Mouse (Mus musculus): ENCODE measurements around the gene Sprr2h. TPM values are rescaled to one million over a fixed set of nuclear protein-coding genes. Genes with fewer than 3 reads are reported as not detected.

Sprr2h gene
- not detected for total RNA-seq (2023)

DNA sequence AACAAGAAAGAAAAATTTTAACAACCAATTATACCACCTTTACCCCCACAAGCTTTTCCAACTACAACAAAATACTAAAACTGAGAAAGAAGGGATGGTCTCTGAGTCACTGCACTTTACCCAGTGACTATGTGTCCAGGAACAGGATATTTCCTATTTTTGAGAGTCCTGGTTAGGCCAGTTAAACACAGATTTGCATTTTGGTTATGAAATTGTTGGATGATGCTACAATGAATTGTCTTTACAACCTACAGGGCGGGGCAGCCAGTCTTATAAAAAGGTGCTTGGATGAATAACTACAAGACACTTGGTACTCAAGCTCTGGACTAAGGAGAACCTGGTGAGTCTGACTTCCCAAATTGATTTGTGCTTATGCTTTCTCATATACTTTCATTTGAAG, at the start of gene Sprr2h:
Gene Sprr2h, plus strand, starts transcription at position 301 of the 400 bp plus-strand sequence.

DNA sequence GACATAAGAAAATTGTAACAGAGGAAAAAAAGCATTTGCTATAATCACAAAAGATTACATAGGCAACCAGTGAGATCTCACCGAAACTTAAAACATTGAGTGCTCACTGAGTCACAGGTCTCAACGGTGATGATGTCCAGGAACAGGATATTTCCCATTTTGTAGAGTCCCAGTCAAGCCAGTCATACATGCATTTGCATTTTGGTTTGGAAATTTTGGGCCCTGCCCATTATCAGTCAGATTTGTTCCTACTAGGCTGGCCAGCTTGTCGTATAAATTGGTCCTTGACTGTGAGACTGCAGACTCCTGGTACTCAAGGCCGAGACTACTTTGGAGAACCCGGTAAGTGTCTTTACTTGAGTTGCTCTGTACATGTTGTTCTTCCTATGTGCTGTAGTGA, 46.6 kb upstream of the Sprr2h start, which contains the start of gene Sprr2d:
Gene Sprr2d, plus strand, starts transcription at position 301 of the 400 bp plus-strand sequence.

DNA sequence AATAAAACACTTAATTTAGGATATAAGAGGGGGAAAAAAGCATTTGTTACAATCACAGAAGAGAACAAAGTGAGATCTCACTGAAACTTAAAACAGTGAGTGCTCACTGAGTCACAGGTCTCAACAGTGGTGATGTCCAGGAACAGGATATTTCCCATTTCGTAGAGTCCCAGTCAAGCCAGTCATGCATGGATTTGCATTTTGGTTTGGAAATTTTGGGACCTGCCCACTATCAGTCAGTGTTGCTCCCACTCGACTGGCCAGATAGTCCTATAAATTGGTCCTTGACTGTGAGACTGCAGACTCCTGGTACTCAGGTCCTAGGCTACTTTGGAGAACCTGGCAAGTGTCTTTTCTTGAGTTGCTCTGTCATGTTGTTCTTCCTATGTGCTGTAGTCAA, 33.6 kb upstream of the Sprr2h start, which contains the start of gene Sprr2e:
Gene Sprr2e, plus strand, starts transcription at position 301 of the 400 bp plus-strand sequence.

DNA sequence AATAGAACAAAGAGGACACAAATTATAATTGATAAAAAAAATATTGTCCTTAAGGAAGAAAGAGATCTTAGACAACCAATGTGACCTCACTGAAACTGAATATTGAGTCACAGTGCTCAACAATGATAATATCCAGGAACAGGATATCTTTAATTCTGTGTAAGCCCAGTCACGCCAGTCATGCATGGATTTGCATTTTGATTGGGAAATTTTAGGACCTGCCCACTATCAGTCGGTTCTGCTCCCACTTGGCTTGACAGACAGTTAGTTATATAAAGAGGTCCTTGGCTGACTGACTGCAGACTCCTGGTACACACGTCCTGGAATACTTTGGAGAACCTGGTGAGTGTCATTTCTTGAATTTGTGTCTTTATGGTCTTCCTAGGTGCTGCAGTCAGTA, 20.6 kb upstream of the Sprr2h start, which contains the start of gene Sprr2f:
Gene Sprr2f, plus strand, starts transcription at position 301 of the 400 bp plus-strand sequence.

DNA sequence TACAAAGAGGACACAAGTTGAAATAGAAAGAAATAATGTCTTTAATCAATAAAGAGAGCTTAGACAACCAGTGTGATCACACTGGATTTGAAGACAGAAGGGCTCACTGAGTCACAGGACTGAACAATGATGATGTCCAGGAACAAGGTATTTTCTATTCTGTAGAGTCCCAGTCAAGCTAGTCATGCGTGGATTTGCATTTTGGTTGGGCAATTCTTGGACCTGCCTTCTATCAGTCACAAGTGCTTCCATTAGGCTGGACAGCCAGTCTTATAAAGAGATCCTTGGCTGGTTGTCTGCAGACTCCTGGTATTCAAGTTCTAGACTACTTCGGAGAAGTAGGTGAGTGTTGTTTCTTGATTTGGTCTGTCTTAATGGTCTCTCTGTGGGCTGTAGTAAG, 22.2 kb downstream of the Sprr2h start, which contains the start of gene Sprr2i:
Gene Sprr2i, plus strand, starts transcription at position 301 of the 400 bp plus-strand sequence.

DNA sequence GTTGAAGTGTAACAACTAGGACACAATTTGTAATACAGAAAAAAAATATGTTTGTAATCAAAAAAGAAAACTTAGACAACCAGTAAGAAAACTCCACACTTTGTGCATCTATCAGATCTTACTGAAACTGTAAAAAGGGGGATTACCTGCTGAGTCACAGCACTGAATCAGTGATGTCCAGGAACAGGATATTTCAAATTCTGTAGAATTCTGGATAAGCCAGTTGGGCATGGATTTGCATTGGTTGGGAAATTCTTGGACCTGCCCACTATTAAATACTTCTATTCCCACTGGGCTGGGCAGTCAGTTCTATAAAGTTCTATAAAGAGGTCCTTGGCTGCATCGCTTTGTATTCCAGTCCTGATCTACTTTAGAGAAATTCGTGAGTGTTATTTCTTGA, 32.3 kb downstream of the Sprr2h start, which contains the start of gene Sprr2j-ps:
Gene Sprr2j-ps, plus strand, starts transcription at position 301 of the 400 bp plus-strand sequence.

DNA sequence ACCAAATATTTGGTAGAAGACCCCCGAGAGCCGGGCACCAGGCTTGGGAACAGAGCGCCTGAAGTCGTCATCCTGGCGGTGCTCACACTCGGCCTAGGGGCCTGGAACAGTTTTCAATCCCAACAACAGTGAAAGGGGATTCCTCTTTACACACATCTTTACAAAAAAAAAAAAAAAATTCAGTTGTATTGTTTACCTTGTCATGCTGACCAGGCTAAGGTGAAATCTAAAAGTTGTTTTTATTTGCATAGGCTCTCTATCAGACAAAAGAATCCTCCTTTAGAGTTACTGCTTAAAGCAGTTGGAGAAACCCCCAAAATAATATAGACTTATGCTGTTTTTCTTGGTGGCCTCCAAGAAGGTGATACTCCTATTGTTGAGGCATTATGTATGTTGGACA, 43.8 kb downstream of the Sprr2h start, which contains the start of gene Gm9774:
Gene Gm9774, minus strand, starts transcription at position 101 of the 400 bp plus-strand sequence.

DNA sequence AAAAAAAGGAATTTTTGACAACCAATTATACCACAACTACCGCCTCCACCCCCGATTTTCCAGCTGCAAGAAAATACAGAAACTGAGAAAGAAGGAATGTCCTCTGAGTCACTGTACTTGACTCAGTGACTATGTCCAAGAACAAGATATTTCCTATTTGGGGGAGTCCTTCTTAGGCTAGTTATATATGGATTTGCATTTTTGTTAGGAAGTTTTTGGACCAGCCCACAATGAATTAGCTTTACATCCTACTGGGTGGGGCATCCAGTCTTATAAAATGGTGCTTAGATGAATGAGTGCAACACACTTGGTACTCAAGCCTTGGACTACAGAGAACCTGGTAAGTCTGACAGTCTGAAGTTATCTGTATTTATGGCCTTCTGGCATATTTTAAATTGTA, 46.8 kb downstream of the Sprr2h start, which contains the start of gene Sprr2k:
Gene Sprr2k, plus strand, starts transcription at position 301 of the 400 bp plus-strand sequence.

Other genes starting within 250 kb of the Sprr2h start
- not detected for gene Lelp1, start 242.9 kb upstream of the Sprr2h start, total RNA-seq (2023)
- gene Sprr2a1, start 169.9 kb upstream of the Sprr2h start, total RNA-seq (2023) = not detected
- gene Sprr2a2, start 169.8 kb upstream of the Sprr2h start, total RNA-seq (2023) = not detected
- not detected for gene Sprr2a3, start 100.3 kb upstream of the Sprr2h start, total RNA-seq (2023)
- not detected for gene Sprr2b, start 69.1 kb upstream of the Sprr2h start, total RNA-seq (2023)
- gene Sprr2d, start 46.5 kb upstream of the Sprr2h start, total RNA-seq (2023) = not detected
- gene Sprr2e, start 33.5 kb upstream of the Sprr2h start, total RNA-seq (2023) = not detected
- gene Sprr2f, start 20.5 kb upstream of the Sprr2h start, total RNA-seq (2023) = not detected
- gene Sprr2i, start 22.3 kb downstream of the Sprr2h start, total RNA-seq (2023) = not detected
- not detected for gene Sprr2j-ps, start 32.4 kb downstream of the Sprr2h start, total RNA-seq (2023)
- gene Gm9774, start 43.7 kb downstream of the Sprr2h start, total RNA-seq (2023) = 1 to 10 TPM in 1 of 2 experiments, under 1 TPM in 1; 0.86 to 2.0 TPM
- not detected for gene Sprr2k, start 46.9 kb downstream of the Sprr2h start, total RNA-seq (2023)
- gene Sprr1b, start 53.1 kb downstream of the Sprr2h start, total RNA-seq (2023) = not detected
- not detected for gene Sprr3, start 73.0 kb downstream of the Sprr2h start, total RNA-seq (2023)
- gene Sprr1a, start 100.2 kb downstream of the Sprr2h start, total RNA-seq (2023) = not detected
- not detected for gene Sprr4, start 114.8 kb downstream of the Sprr2h start, total RNA-seq (2023)
- gene 2310046K23Rik, start 148.8 kb downstream of the Sprr2h start, total RNA-seq (2023) = not detected
- not detected for gene Ivl, start 188.1 kb downstream of the Sprr2h start, total RNA-seq (2023)
- gene Smcp, start 203.3 kb downstream of the Sprr2h start, total RNA-seq (2023) = not detected
- gene 2210017I01Rik, start 221.8 kb downstream of the Sprr2h start, total RNA-seq (2023) = not detected
- gene Lce6a, start 236.0 kb downstream of the Sprr2h start, total RNA-seq (2023) = not detected

Measured in monocyte, adult 59 days (primary cell).